Mouse (Mus musculus) bone marrow, adult 2 months (tissue): ENCODE data around the gene Cfdp1. TPM values are rescaled to one million over a fixed set of nuclear protein-coding genes. Genes with fewer than 3 reads are reported as not detected.

Experiments used
- H3K27ac ChIP-seq: fragments of 200-500 bp; 2 replicates; pipeline ENCODE4 v1.5.1; 2012; ENCODE audit warnings: low read depth, mild to moderate bottlenecking, control low read depth, inconsistent platforms, low read length; ENCODE audit not compliant: control insufficient read depth, poor library complexity, insufficient read depth
- H3K4me1 ChIP-seq: fragments of 200-500 bp; 2 replicates; pipeline ENCODE4 v1.6.1; 2011; ENCODE audit warnings: low read length; ENCODE audit not compliant: control insufficient read depth, insufficient read depth
- H3K4me3 ChIP-seq: fragments of 200-500 bp; replicated peaks from 2 replicates; pipeline ENCODE3; 2011; ENCODE audit warnings: mild to moderate bottlenecking, low read depth, low read length, control low read depth; ENCODE audit not compliant: control insufficient read depth
- CTCF ChIP-seq: fragments of 200-500 bp; IDR thresholded peaks from 2 replicates; pipeline ENCODE4 v1.5.1; 2011; ENCODE audit warnings: low read length, control low read depth; ENCODE audit not compliant: control insufficient read depth, insufficient read depth
- POLR2A ChIP-seq: fragments of 200-500 bp; IDR thresholded peaks from 2 replicates; pipeline ENCODE4 v1.6.1; 2011; ENCODE audit warnings: low read depth, mild to moderate bottlenecking, control low read depth, low read length, borderline replicate concordance; ENCODE audit not compliant: control insufficient read depth
- WGBS: fragments of 180-500 bp; shearing (Covaris S2); methylation state at CpG from one replicate; pipeline ENCODE4 v1.1.7; 2018; 5-methylcytosine and 5-hydroxymethylcytosine counted together
- polyA plus RNA-seq: library from polyadenylated mRNA; stranded (reverse); fragments of >200 nt; gene quantifications from 2 replicates; pipeline ENCODE4 v1.2.4, GENCODE M21; 2011; ENCODE audit warnings: low replicate concordance; ENCODE audit not compliant: missing spikeins, insufficient read depth, insufficient read length

Gene Cfdp1
- polyA plus RNA-seq, 1 experiment = 116 TPM

DNA sequence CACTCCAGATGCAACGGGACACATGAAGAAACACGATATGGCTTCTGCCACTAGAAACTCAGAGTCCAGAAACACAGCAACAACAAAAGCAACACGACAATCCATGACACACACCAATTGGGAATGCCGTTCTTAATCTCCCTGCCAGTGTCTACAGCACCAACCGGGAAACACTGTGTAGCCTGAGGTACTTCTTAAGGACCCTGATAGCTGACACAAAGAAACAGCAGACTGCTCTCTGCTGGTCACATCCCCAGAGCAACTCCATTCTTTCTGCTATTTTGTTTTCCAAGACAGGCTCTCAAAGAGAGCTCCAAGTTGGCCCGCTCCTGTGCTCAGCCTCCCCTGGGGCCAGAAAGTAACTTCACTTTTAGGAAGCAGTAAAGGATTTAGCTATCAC lies 20.1 kb downstream of the Cfdp1 start:
- no peak for TF ChIP-seq CTCF
- no peak for TF ChIP-seq POLR2A
- no peak overlapping the region for H3K27ac ChIP-seq
- WGBS = 86% methylated on average over 6 of the region's 6 CpGs
- H3K4me1 ChIP-seq = no peaks in the 10 kb centered on the region; the same call in 1 of the 2 replicates
- H3K4me3 ChIP-seq = no peak overlapping the region

GRCm38 (mm10) chr8:111832983-111833382 lies 21.1 kb downstream of the Cfdp1 start:
- Histone ChIP-seq H3K4me3 (no peak overlapping the region), H3K27ac (no peak overlapping the region), H3K4me1 (no peaks in the 10 kb centered on the region)
- 92% methylated on average over 5 of the region's 5 CpGs for WGBS
- TF ChIP-seq POLR2A (no peak), CTCF (no peak)

- H3K27ac ChIP-seq = no peak overlapping the region
- H3K4me1 ChIP-seq = no peaks in the 10 kb centered on the region
- TF ChIP-seq POLR2A (no peak), CTCF (no peak)
- 95% methylated on average over 4 of the region's 4 CpGs for WGBS
- H3K4me3 ChIP-seq = no peak overlapping the region
These were observed 22.1 kb downstream of the Cfdp1 start for GRCm38 (mm10) chr8:111831996-111832395.

- no peak for TF ChIP-seq CTCF
- no peak for TF ChIP-seq POLR2A
- no peaks in the 10 kb centered on the region for H3K4me1 ChIP-seq
- WGBS = 85% methylated on average over 6 of the region's 6 CpGs
- H3K4me3 ChIP-seq = no peak overlapping the region
- H3K27ac ChIP-seq = no peak overlapping the region
These were observed 25.5 kb downstream of the Cfdp1 start for GRCm38 (mm10) chr8:111828595-111828994.

GRCm38 (mm10) chr8:111825219-111825618 lies 28.9 kb downstream of the Cfdp1 start:
- TF ChIP-seq CTCF = peak; percentile 57
- no peak for TF ChIP-seq POLR2A
- 82% methylated on average over 6 of the region's 6 CpGs for WGBS
- Histone ChIP-seq H3K27ac (no peak overlapping the region), H3K4me1 (peaks cover 6% of the 10 kb centered on the region), H3K4me3 (no peak overlapping the region)

- 79% methylated on average over 5 of the region's 5 CpGs for WGBS
- Histone ChIP-seq H3K27ac (no peak overlapping the region), H3K4me3 (no peak overlapping the region), H3K4me1 (peaks cover 7% of the 10 kb centered on the region)
- TF ChIP-seq POLR2A = no peak
These were observed 29.8 kb downstream of the Cfdp1 start for GRCm38 (mm10) chr8:111824334-111824733.

DNA sequence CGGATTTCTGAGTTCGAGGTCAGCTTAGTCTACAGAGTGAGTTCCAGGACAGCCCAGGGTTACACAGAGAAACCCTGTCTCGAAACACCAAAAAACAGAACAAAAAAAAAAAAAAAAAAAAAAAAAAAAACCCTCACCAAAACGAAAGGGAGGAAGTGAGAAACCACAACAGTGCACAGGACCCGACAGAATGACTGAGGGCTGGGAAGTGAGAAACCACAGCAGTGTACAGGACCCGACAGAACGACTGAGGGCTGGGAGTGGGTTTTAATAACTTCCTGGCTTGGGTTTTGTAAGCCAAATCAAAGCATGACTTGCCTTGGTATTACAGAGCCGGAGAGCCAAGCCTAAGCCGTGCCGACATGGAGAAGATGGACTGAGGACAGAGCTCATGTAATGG lies 32.9 kb downstream of the Cfdp1 start:
- WGBS = 7% methylated on average over 10 of the region's 10 CpGs
- peaks cover 7% of the 10 kb centered on the region for H3K4me1 ChIP-seq
- H3K27ac ChIP-seq = no peak overlapping the region
- no peak overlapping the region for H3K4me3 ChIP-seq
- TF ChIP-seq CTCF = no peak
- TF ChIP-seq POLR2A = no peak

DNA sequence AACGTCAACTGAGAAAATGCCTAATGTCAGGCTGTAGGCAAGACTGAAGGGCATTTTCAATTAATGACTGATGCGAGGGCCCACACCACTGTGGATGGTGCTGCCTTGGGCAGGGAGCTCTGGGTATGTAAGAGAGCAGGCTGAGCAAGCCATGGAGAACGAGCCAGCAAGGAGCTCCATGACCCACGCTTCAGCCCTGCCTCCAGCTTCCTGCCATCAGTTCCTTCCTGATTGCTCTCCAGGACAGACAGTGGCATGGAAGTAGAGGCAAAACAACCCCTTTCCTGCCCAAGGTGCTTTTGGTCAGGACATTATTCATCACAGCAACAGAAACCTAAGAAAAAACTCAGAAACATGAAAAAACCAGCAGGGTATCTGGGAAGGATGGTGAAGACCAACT lies 33.4 kb downstream of the Cfdp1 start:
- H3K4me1 ChIP-seq = peaks cover 7% of the 10 kb centered on the region
- no peak overlapping the region for H3K4me3 ChIP-seq
- no peak overlapping the region for H3K27ac ChIP-seq
- 48% methylated on average over 4 of the region's 4 CpGs for WGBS
- no peak for TF ChIP-seq CTCF
- no peak for TF ChIP-seq POLR2A

- TF ChIP-seq CTCF (no peak), POLR2A (no peak)
- WGBS = 73% methylated on average over 12 of the region's 12 CpGs
- Histone ChIP-seq H3K4me1 (peaks cover 7% of the 10 kb centered on the region), H3K4me3 (no peak overlapping the region), H3K27ac (0 out of 2 replicates have a peak overlapping the region, but pooled peaks have one; percentile 13)
These were observed 34.1 kb downstream of the Cfdp1 start for GRCm38 (mm10) chr8:111820018-111820417.
